Mouse (Mus musculus) liver, embryonic 11.5 days (tissue): ENCODE results near the gene Furin. TPM values are rescaled to one million over a fixed set of nuclear protein-coding genes. Genes with fewer than 3 reads are reported as not detected.
A peak's percentile ranks its signal among the peaks of the same experiment; 100 is the strongest.

Source experiments
- ATAC-seq: fragments of 200-750 bp; cut with Nextera tagmentation; replicated peaks from 2 replicates; pipeline ENCODE4 v1.8.0; 2017; ENCODE audit warnings: moderate number of reproducible peaks, mild to moderate bottlenecking, moderate TSS enrichment, moderate library complexity; ENCODE audit not compliant: low FRiP score
- DNase-seq: peaks from one replicate; pipeline ENCODE4 v3.0.0-alpha.2; 2017; ENCODE audit warnings: low spot score
- H3K27ac ChIP-seq: fragments of 300-500 bp; sonication (generic); 2 replicates; pipeline ENCODE4 v1.5.1; 2014; ENCODE audit warnings: mild to moderate bottlenecking, low read depth, low read length, control low read depth
- H3K27me3 ChIP-seq: fragments of 300-500 bp; sonication (generic); replicated peaks from 2 replicates; pipeline ENCODE4 v1.6.1; 2014; ENCODE audit warnings: low read length, mixed read lengths; ENCODE audit not compliant: control insufficient read depth, insufficient read depth
- H3K36me3 ChIP-seq: fragments of 300-500 bp; sonication (generic); 2 replicates; pipeline ENCODE4 v1.6.1; 2014; ENCODE audit warnings: mild to moderate bottlenecking, low read length, moderate library complexity, mixed read lengths; ENCODE audit not compliant: control insufficient read depth, insufficient read depth
- H3K4me1 ChIP-seq: fragments of 300-500 bp; sonication (generic); replicated peaks from 2 replicates; pipeline ENCODE4 v1.6.1; 2014; ENCODE audit warnings: low read length, mixed read lengths; ENCODE audit not compliant: control insufficient read depth, insufficient read depth
- H3K4me2 ChIP-seq: fragments of 300-500 bp; sonication (generic); 2 replicates; pipeline ENCODE4 v1.6.1; 2014; ENCODE audit warnings: mild to moderate bottlenecking, control low read depth, moderate library complexity
- H3K4me3 ChIP-seq: fragments of 300-500 bp; sonication (generic); 2 replicates; pipeline ENCODE4 v1.5.1; 2014; ENCODE audit warnings: low read depth, low read length, control low read depth
- H3K9ac ChIP-seq: fragments of 300-500 bp; sonication (generic); 2 replicates; pipeline ENCODE4 v1.6.1; 2014; ENCODE audit warnings: low read depth, low read length, control low read depth
- H3K9me3 ChIP-seq: fragments of 300-500 bp; sonication (generic); 2 replicates; pipeline ENCODE4 v1.6.1; 2016; ENCODE audit warnings: low read length, inconsistent platforms, mixed read lengths; ENCODE audit not compliant: control insufficient read depth
- WGBS: fragments of 180-500 bp; shearing (Covaris S2); extraction: QIAGEN DNeasy Blood & Tissue Kit; methylation state at CpG from one replicate; pipeline ENCODE4 v1.1.7; 2014; 5-methylcytosine and 5-hydroxymethylcytosine counted together
- polyA plus RNA-seq: library from polyadenylated mRNA; unstranded; fragments of >200 nt; fragmentation: Nextera tagmentation; extraction: Ambion mirVana; gene quantifications from 2 replicates; pipeline ENCODE4 v1.2.1, GENCODE M21; 2014

The Furin gene
- polyA plus RNA-seq, 1 experiment from 2014 or later: 10.4 TPM

DNA sequence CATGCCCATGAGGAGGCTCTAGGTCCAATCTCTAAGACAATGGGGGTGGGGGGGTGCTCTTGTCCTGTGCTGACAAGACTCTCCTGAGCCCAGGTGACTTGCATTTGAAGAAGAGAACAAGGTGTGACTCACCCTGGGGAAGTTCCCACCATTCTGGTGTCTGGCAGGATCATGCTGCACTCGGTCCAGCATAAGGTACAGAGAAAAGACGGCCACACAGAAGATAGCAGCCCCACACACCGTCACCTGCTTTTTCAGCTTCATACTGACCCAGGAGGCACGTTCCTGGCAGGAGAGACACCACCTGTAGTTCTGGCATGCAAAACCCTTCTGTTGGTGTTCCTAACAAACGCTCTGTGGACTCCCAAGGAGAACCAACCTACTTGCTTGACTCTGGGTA lies 35.8 kb downstream of the Furin start:
- ATAC-seq (no peak), DNase-seq (no peak)
- Histone ChIP-seq H3K4me2 (peak overlapping the region; percentile 97), H3K27ac (no peak overlapping the region), H3K4me1 (peaks cover 12% of the 10 kb centered on the region), H3K9me3 (no peaks in the 10 kb centered on the region), H3K9ac (no peak overlapping the region), H3K36me3 (peaks cover 11% of the 10 kb centered on the region; the same call in 1 of the 2 replicates), H3K27me3 (no peaks in the 10 kb centered on the region), H3K4me3 (no peak overlapping the region)
- WGBS: 62% methylated on average over 5 of the region's 5 CpGs

DNA sequence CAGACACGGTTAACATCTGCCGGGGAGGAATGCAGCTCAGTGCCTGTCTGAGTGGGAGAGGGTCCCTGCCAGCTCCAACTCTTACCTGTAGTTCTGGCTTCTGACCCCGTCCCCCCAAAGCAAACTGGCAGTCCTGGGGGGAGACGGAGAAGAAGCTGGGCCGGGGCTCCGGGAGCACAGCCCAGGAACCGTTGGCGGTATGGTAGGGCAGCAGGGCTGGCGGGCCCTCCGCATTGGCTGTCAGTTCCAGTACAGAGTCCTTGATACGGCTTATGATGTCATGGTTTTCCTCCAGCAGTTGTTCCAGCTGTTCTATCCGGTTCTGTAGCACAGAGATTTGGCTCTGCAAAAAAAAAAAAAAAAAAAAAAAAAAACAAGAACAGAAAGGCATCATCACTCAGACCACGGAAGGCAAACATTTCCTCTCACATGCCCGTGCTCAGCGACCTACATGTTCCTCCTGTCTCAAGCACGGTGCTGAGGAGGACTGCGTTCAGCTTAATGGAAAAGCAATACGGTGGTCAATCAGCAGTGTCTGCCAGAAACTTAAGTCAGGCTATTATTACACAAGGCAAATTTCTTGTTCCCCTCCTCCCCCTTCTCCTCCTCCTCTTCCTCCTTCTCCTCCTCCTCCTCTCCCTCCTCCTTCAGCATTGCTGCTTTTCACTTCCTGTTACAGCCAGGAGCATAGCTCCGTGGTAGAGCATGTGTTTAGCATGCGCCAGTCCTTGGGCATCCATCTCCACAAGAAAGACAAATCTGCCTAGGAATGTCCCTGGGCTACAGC lies 36.4 kb downstream of the Furin start:
- Histone ChIP-seq H3K4me2 (peak overlapping the region; percentile 97; the same call in 1 of the 2 replicates), H3K9ac (no peak overlapping the region), H3K27ac (no peak overlapping the region), H3K9me3 (no peaks in the 10 kb centered on the region), H3K4me1 (peaks cover 12% of the 10 kb centered on the region), H3K27me3 (no peaks in the 10 kb centered on the region), H3K4me3 (no peak overlapping the region), H3K36me3 (peaks cover 16% of the 10 kb centered on the region)
- DNase-seq (no peak), ATAC-seq (no peak)
- 72% methylated on average over 20 of the region's 20 CpGs for WGBS

- WGBS: 85% methylated on average over 9 of the region's 9 CpGs
- DNase-seq (no peak), ATAC-seq (no peak)
- Histone ChIP-seq H3K36me3 (peaks cover 23% of the 10 kb centered on the region), H3K27me3 (no peaks in the 10 kb centered on the region), H3K4me1 (peaks cover 12% of the 10 kb centered on the region), H3K9me3 (no peaks in the 10 kb centered on the region), H3K9ac (no peak overlapping the region), H3K4me3 (no peak overlapping the region), H3K4me2 (no peak overlapping the region), H3K27ac (no peak overlapping the region)
Observed at GRCm38 (mm10) chr7:80368009-80368408, 37.2 kb downstream of the Furin start.

DNA sequence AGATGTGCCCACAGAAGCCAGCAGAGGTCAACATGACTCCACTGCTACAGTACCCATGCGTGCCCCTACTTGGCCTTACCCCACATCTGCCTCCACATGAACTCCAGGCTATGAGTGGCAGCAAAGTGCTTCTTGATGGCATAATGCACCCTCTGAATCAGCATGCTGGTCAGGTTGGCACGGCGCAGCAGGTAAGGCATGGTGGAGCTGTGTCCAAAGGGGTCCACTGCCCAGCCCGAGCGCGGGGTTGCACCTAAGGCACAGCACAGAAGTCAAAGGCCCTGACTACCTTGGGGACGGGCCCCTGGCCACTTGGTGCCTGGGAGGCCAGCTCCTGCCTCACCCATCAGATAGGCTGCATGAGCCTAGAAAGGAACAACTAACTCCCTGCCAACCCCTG lies 38.0 kb downstream of the Furin start:
- Histone ChIP-seq H3K9me3 (no peaks in the 10 kb centered on the region), H3K9ac (no peak overlapping the region), H3K4me3 (no peak overlapping the region), H3K27ac (no peak overlapping the region), H3K4me1 (peaks cover 12% of the 10 kb centered on the region), H3K4me2 (no peak overlapping the region), H3K27me3 (no peaks in the 10 kb centered on the region), H3K36me3 (peaks cover 28% of the 10 kb centered on the region)
- ATAC-seq (no peak), DNase-seq (no peak)
- 90% methylated on average over 7 of the region's 7 CpGs for WGBS

GRCm38 (mm10) chr7:80365759-80366158 lies 39.5 kb downstream of the Furin start:
- peaks cover 33% of the 10 kb centered on the region for H3K36me3 ChIP-seq

DNA sequence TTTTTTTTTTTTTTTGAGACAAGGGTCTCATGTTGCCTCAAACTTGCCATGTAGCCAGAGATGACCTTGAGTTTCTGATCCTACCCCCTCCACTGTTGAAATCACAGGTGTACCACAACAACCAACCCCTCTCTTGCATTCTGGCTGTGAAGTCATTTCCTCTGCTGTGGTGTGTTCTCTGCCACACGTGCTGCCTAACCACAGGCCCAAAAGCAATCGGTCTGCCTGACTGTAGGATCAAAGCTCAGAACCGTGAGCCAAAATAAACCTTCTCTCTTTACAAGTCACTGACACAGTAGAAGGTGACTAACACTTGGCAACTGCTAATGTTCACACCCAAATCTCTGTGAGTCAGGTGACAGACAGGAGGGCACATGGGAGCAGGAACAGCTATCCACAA lies 44.8 kb downstream of the Furin start:
- Histone ChIP-seq H3K9me3 (no peaks in the 10 kb centered on the region), H3K27ac (no peak overlapping the region), H3K27me3 (no peaks in the 10 kb centered on the region), H3K36me3 (peaks cover 39% of the 10 kb centered on the region), H3K9ac (no peak overlapping the region), H3K4me2 (no peak overlapping the region), H3K4me3 (no peak overlapping the region), H3K4me1 (no peaks in the 10 kb centered on the region)
- no peak for DNase-seq
- 54% methylated on average over 3 of the region's 3 CpGs for WGBS
- no peak for ATAC-seq

More at GRCm38 (mm10) chr7:80365759-80366158, 39.5 kb downstream of the Furin start:
- no peak overlapping the region for H3K9ac ChIP-seq
- no peak for ATAC-seq
- H3K4me3 ChIP-seq: no peak overlapping the region
- peaks cover 5% of the 10 kb centered on the region; the same call in 1 of the 2 replicates for H3K4me1 ChIP-seq
- no peaks in the 10 kb centered on the region for H3K9me3 ChIP-seq
- no peak overlapping the region for H3K27ac ChIP-seq
- no peak overlapping the region for H3K4me2 ChIP-seq
- 88% methylated on average over 2 of the region's 2 CpGs for WGBS
- no peak for DNase-seq
- no peaks in the 10 kb centered on the region for H3K27me3 ChIP-seq

DNA sequence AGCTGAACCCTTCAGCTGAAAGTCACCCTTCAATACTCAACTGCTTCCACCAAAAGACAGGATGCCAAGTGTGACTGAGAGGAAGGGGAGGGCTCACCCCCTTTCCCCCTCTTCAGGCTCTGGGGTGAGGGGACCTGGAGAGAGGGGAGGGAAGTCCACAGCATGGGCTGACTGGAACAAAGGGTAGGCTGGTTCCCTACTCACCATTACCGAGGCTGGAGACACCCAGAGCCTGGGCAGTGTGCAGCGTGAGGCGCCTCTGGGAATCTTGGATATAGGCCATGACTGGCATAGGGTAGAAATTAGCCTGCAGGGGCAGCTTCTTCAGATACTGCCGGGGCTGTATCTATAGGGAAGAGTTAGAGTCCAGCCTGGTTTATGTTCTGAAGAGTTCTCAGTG lies 47.2 kb downstream of the Furin start:
- Histone ChIP-seq H3K4me2 (no peak overlapping the region), H3K9me3 (no peaks in the 10 kb centered on the region), H3K9ac (no peak overlapping the region), H3K4me3 (no peak overlapping the region), H3K36me3 (peaks cover 27% of the 10 kb centered on the region), H3K4me1 (no peaks in the 10 kb centered on the region), H3K27ac (no peak overlapping the region), H3K27me3 (no peaks in the 10 kb centered on the region)
- WGBS: 86% methylated on average over 4 of the region's 4 CpGs
- DNase-seq (no peak), ATAC-seq (no peak)

DNA sequence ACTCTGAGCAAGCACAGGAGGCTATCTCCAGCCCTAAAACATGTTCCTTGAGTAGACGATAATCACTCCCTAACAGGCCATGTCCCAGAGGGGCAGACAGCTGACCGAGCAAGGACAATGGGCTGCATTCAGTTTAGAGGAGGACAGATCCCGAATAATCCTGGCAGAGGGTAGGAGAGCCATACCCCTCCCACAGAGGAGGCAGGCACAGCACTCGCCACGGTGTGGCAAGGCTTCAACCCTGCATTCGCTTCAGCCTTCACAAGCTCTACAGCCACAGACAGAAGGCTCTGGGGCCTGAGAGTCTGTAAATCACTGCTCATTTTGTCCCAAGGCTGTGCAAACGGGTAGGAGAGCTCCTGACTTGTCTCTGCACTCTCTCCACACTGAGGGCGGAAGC lies 48.1 kb downstream of the Furin start:
- WGBS: 81% methylated on average over 8 of the region's 8 CpGs
- Histone ChIP-seq H3K9ac (no peak overlapping the region), H3K4me2 (no peak overlapping the region), H3K4me1 (no peaks in the 10 kb centered on the region), H3K4me3 (no peak overlapping the region), H3K27ac (no peak overlapping the region), H3K9me3 (no peaks in the 10 kb centered on the region), H3K27me3 (no peaks in the 10 kb centered on the region), H3K36me3 (peaks cover 23% of the 10 kb centered on the region)
- ATAC-seq (no peak), DNase-seq (no peak)

GRCm38 (mm10) chr7:80356351-80356750 lies 48.9 kb downstream of the Furin start:
- H3K36me3 ChIP-seq: peaks cover 25% of the 10 kb centered on the region
- H3K9me3 ChIP-seq: no peaks in the 10 kb centered on the region
- DNase-seq (no peak), ATAC-seq (no peak)
- 92% methylated on average over 13 of the region's 13 CpGs for WGBS
- H3K27ac ChIP-seq: no peak overlapping the region
- H3K9ac ChIP-seq: no peak overlapping the region
- no peaks in the 10 kb centered on the region for H3K27me3 ChIP-seq
- no peak overlapping the region for H3K4me2 ChIP-seq
- no peak overlapping the region for H3K4me3 ChIP-seq
- no peaks in the 10 kb centered on the region for H3K4me1 ChIP-seq
